Mouse (Mus musculus) spleen, postnatal 14 days (tissue): ENCODE results near the gene Rpl22.

Experiments used
- DNase-seq, 2 experiments: peaks; one replicate each; pipeline ENCODE4 v3.0.0; 2021 to 2022; ENCODE audit warnings: low spot score in 2 of 2

The Rpl22 gene

GRCm38 (mm10) chr4:152338419-152339292, 13.1 kb downstream of the Rpl22 start, which contains the start of gene Chd5:
TSS of gene Chd5 (plus strand) at chr4:152338651.
- DNase-seq: no peak

GRCm38 (mm10) chr4:152339293-152339790, 13.8 kb downstream of the Rpl22 start:
- no peak for DNase-seq

GRCm38 (mm10) chr4:152340584-152341284, 15.2 kb downstream of the Rpl22 start:
- no peak for DNase-seq

- no peak for DNase-seq
These were observed 17.8 kb downstream of the Rpl22 start for GRCm38 (mm10) chr4:152343296-152343695.

GRCm38 (mm10) chr4:152344651-152345050, 19.1 kb downstream of the Rpl22 start:
- no peak for DNase-seq

GRCm38 (mm10) chr4:152345120-152345889, 19.8 kb downstream of the Rpl22 start:
- no peak for DNase-seq

- no peak for DNase-seq
These were observed 24.4 kb downstream of the Rpl22 start for GRCm38 (mm10) chr4:152349837-152350381.

GRCm38 (mm10) chr4:152350722-152351421, 25.3 kb downstream of the Rpl22 start:
- no peak for DNase-seq

- no peak for DNase-seq
These were observed 26.1 kb downstream of the Rpl22 start for GRCm38 (mm10) chr4:152351422-152352305.

GRCm38 (mm10) chr4:152353886-152354637, 28.5 kb downstream of the Rpl22 start:
- no peak for DNase-seq

- DNase-seq: no peak
These were observed 30.1 kb downstream of the Rpl22 start for GRCm38 (mm10) chr4:152355672-152356071.

- DNase-seq: no peak
These were observed 34.2 kb downstream of the Rpl22 start for GRCm38 (mm10) chr4:152359700-152360099.

- no peak for DNase-seq
These were observed 35.3 kb downstream of the Rpl22 start for GRCm38 (mm10) chr4:152360855-152361254.

- no peak for DNase-seq
These were observed 36.6 kb downstream of the Rpl22 start for GRCm38 (mm10) chr4:152362180-152362579.

GRCm38 (mm10) chr4:152365228-152365627, 39.7 kb downstream of the Rpl22 start:
- DNase-seq: no peak

- DNase-seq: no peak
These were observed 57.1 kb downstream of the Rpl22 start for GRCm38 (mm10) chr4:152382528-152383252.
